Mouse (Mus musculus) spleen, embryonic (tissue): ENCODE measurements around the gene Ubald2.
"Not testable (repeated sequence)": the region's sequence is repeated elsewhere in the genome, so short reads cannot be mapped to it uniquely, and the experiment has no call there.

ENCODE experiments used
- CTCF ChIA-PET: fragments of 350-600 bp; sonication (Branson Sonifier 250); formaldehyde crosslinking; loops from one replicate; lab custom pipeline; 2022; lab: Charles Lee

Gene Ubald2

DNA sequence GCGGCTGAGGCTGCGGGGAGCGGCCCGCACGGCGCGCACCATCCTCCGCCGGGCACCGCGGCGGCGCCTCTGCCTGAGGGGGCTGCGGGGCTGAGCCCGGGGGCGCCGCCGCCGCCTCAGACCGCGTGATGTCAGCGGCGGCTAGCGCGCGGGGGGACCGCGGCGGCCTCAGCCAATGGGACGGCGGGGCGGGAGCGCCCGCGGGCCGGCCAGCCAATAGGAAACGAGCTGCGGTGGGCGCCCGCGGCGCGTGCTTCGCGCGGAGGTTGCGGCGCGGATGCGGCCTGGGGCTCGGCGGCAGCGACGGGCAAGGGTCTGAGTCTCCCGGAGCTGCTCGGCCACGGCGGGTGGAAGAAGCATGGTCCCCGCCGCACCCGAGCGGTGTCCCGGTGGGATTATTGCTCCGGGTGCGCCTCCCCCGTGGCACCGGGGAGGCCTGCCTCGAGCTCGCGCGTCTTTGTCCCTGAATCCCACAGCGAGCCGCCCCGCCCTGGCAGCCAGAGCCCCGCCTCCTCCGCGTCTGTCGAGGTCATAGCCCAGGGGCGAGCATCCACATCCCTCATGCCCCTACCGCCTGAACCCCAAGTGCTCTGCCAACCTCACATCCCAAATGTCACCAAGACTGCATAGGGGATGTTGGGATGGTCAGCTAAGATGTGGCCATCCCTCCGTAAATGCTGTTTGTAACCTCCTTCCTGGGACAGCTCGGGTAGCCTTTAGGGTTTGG is 20.8 kb upstream of the Ubald2 start, which contains the start of gene Rnf157:
Gene Rnf157, minus strand, starts transcription at position 129 of the 727 bp plus-strand sequence.
- CTCF ChIA-PET, result no interaction called here

DNA sequence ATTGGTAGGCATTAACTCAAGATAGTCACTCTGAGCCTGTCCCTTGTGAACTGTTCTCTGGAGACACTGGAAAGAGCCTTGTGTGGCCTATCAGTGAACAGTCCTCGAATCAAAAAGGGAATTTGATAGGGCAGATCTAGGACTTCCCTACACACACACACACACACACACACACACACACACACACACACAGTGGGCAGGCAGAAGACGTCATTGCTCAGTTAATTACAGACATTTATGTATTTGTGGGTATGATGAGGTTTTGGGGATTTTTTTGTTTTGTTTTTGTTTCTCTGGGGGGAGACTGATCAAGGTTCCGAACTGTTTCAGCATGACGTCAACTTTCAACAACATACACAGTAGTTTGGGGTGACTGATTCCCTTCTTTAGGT is 20.3 kb upstream of the Ubald2 start:
- CTCF ChIA-PET, result no interaction called here

DNA sequence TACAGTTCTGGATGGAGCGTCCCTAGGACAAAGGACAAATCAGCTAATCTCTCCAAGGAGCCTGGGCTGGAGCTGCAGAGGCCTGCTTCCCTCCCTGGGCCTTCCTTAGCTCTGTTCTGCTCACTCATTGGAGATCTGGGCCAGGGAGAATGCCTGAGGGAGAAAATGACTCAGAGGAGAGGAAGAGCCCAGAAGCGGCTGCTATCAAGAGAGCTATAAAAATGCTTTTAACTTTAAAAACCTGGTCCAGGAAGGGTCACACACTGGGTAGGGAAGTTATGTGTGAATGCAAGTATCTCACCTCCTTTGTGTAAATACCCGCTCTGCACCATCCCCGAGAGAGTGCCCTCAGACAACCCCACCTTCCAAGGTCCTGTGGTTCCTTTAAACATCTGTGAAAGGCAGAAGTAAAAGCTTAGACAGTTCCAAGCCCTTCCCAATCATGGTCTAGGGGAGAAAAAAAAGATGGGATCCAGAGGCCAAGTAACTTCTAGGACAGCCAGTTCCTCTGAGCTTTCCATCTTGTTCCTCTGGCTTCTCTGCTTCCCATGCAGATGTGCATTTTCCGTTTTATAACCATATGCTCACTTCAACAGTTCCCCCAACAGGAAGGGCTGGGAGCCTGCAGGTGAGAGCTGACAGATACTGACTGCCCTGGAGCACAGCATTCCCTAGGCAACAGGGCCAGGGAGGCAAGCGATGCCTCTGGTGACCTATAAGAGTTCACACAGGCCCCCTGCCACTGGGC is 17.5 kb upstream of the Ubald2 start:
- CTCF ChIA-PET, result interaction anchor here (1.0 kb wide), 2 partner anchors 14 to 21 kb away, joined by 3 read pairs; no protein-coding TSS in a partner anchor

DNA sequence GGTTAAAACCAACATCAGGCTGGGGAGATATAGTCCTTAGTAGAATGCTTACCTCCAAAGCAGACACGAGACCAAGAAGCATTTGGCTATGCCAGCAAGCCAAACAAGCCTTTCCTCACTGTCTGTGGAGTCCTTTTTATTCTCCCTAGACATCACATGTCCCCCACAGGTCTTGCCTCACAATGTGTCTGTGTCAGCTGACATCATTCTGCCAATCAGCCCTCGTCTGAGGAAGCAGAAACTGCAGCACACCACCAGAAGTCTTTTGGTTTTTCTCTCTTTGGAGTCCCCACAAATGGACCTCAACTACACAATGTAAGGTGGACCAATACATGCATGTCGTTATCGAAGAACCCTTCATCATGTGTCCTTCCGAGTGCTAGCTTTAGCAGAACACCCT is 16.8 kb upstream of the Ubald2 start:
- CTCF ChIA-PET, result no interaction called here

DNA sequence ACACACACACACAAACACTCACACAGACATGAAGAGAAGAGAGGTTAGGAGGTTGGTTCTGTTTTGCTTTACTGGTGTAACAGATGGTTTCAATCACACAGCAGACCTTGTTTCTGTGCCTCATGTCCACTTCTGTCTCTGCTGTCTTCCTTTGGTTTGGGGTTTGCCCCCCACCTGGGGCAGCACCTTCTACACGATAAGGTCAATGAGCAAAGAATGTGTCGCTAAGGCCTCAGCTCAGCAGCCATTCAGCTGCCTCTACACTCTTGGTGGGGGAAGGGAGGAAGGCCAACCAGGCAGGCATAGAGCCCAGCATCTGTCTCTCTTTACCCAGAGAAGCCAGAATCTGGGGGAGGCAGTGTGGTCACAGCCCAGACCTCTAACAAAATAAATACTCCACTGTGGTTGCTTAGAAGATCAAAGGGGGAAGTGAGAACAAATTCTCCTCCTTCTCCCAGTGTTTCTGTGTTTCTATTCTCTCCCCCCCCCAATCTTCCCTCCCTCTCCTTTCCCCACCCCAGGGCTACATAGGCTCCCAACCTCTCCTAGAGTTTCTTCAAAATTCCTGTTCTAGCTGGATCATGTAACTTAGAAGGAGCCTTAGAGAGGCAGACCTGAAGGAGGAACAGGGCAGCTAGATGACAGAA is 15.6 kb upstream of the Ubald2 start:
- CTCF ChIA-PET, result no interaction called here

DNA sequence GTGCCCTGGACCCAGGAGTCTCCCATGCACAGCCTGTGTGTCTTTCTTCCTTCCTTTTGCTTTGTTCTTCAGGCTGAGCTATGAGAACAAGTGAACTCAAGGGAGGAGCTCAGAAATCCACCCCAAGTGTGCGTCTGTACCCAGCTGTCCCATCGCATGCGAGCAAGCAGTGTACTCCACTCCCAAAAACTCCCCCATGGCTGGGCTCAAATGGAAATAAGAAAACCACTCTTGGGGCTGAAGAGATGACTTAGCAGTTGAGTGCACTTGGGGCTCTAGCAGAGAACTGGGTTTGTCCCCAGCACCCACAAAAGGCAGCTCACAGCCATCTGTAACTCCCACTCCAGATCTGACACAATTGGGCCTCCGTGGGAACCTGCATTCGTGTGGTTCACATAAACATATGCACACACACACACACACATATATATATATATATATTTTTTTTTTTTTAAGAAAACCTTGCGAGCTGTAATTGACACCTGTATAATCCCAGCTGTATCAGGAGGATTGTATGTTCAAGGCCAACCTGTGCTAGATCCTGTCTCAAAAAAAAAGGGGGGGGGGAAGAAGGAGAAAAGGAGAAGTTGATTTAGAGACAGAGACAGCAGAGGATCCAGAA is 14.9 kb upstream of the Ubald2 start:
- CTCF ChIA-PET, result interaction anchor here (0.6 kb wide), 1 partner anchor 1215 kb away, joined by 3 read pairs; no protein-coding TSS in a partner anchor

DNA sequence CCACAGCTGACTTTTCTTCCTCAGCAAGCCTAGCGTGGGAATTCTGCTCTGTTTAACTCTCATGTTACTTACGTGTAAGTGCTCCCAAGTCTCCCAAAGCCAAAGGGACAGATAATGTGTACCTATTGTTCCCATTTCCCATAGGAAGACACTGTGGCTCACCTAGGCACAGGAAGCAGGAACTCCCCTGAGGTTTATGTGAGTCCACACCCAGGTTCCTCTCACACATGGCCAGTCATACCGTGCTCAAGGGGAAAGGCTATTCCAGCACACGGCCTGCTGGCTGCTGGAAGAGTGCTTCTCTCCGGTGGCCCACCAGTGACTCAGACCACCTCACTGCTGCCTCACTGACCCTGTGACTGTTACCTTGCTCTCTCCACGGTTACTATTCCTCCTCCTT is 12.8 kb upstream of the Ubald2 start:
- CTCF ChIA-PET, result no interaction called here

DNA sequence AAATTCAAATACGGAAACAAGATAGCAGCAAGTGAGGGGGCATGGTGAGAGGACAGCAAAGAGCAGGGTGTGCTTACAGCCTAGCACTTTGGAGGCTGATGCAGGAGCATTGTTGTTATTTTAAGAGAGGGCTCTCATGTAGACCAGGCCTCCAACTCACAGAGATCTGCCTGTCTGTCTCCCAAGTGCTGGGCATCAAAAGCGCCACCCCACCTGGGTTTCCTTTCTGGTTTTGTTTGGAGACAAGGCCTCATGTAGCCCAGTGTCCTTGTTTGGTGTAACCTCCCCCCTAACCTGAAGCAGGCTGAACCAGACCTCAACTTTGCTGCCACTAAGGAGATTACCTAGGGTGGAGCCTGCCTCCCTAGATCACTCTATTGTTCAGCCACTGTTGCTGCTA is 11.3 kb upstream of the Ubald2 start:
- CTCF ChIA-PET, result interaction anchor here (1.2 kb wide), 1 partner anchor 16 kb away, joined by 3 read pairs; no protein-coding TSS in a partner anchor

DNA sequence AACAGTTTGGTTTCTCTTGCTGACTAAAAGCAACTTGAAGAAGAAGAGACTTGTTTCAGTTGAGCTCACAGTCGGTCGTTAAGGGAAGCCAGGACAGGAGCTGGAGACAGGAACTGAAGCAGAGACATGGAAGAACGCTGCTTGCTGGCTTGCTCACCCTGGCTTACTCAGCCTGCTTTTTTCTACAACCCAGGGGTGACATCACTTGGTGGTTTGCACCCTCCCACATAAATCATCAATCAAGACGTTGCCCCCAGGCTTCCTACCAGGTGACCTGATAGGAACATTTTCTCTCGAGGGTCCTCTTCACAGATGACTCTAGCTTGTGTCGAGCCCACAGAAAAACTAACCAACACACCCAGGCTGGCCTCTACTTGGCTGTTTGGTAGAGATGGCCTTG is 10.7 kb upstream of the Ubald2 start:
- CTCF ChIA-PET, result interaction anchor here (1.2 kb wide), 1 partner anchor 17 kb away, joined by 3 read pairs; no protein-coding TSS in a partner anchor

DNA sequence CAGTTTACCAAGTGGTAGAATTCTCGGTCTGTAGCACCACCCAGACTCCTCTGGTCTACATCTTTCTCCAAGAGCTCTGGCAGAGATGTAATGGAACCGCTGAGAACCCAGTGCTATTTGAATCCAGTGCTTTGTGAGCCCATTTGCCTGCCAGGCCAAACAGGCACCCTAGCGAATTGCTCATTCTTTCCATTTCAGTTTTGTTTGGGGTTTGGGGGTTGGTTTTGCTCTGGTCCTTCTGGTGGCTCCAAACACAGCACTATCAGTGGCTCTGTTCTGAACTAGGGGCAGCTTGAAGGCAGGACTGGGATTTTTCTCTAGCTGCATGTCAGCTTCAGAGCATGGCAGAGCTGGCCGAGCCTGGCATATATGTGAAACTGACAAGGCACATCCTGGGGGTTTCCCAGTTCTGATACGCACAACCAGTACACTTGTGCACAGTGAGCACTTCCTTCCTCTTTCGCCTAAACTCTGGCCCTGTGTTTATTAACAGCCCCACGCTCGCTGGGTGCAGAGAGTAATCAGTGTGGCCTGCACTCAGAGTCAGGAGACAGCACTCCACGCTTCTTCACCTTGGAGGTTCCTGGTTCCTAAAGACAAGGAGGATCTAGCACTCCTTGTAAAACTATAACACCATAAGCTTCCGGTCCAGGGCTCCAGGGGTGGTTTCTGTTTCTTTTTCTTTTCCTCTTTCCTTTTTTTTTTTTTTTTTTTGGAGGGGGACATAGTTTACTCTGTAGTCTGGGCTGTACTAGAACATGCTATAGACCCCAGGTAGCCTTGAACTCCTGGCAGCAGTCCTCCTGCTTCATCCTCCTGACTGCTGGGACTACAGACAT is 9.9 kb upstream of the Ubald2 start:
- CTCF ChIA-PET, result interaction anchor here (0.6 kb wide), 1 partner anchor 675 kb away, joined by 3 read pairs; no protein-coding TSS in a partner anchor

DNA sequence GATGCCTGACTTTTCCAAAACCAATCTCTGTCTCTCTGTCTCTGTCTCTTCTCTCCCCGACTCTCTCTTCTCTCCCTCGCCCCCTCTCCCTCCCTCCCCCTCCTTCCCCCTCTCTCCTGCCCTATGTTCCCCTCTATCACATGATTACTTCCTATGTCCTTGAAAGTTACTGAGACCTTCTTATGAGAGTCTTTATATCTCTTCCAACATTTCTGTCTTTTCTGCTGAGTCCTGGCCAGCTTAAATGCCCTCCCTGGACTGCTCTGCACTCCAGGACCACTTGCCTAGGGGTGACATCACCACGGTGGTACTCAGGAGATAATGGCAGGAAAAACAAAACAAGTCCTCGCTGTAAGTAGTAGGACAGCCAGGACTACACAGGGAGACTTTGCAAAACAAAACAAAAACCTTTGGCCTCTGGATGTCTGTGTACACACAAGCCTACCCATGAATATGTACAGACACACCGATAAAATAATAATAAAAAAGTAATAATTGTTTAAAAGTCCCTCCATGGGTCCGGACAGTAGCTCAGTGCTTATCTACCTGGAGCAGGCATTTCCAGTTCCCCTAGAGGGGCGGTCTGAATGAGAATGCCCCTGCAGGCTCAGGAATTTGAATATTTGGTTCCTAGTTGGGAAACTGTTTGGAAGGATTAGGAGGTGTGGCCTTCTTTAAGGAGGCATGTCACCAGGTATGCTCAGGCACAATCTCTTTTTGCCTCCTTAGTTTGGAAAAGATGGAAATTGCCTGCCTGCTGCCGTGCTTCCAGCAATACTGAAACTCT is 9.1 kb upstream of the Ubald2 start:
- CTCF ChIA-PET, result interaction anchor here (0.7 to 1.0 kb wide), 2 partner anchors 9 to 196 kb away, joined by 3 to 17 read pairs; no protein-coding TSS in a partner anchor

DNA sequence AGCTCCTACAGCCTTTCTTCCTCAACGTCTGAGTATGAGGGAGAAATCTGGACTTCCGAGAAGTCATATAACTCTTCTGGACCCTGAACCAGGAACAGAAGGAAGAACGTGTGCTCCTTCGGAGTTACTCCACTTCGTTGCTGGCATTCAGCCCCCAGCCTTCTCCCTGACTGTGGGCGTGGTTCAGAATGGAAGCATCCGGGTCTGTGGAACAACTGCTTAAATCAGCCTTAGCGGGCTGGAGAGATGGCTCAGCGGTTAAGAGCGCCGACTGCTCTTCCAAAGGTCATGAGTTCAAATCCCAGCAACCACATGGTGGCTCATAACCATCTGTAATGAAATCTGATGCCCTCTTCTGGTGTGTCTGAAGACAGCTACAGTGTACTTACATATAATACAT is 7.6 kb upstream of the Ubald2 start:
- CTCF ChIA-PET, result not testable (repeated sequence)

DNA sequence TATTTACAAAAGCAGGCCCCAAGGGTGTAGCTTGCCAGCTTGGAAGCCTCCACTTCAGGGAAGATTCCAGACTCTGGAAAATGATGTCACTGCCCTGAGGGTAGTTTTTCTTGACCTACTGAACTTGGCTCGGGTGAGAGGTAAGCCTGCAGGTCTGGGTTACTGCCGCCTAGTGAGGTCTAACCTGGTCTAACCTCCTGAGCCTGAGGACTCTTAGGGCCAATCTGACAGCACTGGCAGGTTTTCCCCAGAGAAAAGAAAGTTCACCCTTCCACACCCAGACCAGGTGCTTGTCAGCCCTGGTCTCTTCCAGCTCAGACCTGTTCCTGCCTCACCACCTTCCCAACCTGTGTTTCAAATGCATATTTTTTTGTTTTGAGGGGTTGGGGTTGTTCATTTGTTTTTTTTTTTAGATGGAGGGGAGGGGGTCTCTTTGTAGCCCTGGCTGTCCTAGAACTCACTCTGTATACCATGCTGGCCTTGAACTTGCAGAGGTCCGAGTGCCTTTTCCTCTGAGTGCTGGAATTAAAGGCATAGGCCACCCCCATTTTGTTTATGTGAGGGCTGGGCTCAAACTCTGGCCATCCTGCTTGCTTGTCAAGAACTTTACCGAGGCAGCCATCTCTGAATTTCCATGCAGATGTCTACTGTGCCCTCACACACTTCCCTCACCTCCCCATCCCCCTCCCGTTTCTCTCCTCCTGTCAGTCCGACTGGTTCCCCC is 6.9 kb upstream of the Ubald2 start:
- CTCF ChIA-PET, result no interaction called here

DNA sequence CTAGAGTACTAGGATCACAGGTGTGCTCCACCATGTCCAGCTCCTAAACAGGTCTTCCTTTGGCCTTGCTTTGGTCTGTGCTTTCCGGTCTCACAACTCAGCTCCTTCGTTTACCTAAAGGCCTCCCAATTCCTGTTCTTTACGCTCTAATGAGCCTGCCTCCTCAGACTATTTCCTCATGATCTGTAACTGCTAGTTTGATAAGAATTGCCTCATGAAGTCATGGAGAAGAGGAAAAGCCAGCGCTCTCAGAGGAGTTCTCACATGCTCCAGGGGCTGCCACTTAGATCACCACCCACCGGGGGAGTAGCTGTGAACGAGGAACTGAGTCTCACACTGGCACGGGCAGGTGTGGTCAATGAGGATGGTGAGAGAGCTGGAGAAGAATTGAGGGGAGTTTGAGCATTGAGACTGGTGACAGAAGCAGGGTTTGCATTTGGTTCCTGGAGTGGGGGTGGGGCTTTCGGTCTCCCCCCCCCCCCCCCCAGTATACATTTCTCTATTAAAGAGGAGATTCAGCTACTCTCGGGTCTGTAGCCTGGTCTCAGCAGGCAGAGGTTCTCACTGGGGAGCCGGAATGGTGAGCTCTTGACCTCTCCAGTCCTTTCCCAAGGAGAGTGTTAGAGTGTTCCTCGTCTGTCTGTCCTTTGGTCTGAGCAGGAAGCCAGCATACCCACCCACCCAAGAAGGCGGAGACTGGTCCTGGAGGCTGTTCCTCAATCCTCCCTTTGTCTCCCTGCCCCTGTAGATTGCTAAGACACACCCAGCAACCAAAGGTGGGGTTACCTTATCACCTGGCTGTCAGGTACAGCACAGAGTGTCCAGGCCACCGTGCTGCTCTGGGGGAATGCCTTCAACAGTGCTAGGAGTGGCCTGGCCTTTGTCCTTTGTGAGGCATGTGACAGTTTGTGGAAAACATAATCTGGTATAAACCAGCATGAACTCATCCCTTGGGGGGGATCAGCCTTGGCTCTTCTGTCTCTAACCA is 4.7 kb upstream of the Ubald2 start:
- CTCF ChIA-PET, result no interaction called here

DNA sequence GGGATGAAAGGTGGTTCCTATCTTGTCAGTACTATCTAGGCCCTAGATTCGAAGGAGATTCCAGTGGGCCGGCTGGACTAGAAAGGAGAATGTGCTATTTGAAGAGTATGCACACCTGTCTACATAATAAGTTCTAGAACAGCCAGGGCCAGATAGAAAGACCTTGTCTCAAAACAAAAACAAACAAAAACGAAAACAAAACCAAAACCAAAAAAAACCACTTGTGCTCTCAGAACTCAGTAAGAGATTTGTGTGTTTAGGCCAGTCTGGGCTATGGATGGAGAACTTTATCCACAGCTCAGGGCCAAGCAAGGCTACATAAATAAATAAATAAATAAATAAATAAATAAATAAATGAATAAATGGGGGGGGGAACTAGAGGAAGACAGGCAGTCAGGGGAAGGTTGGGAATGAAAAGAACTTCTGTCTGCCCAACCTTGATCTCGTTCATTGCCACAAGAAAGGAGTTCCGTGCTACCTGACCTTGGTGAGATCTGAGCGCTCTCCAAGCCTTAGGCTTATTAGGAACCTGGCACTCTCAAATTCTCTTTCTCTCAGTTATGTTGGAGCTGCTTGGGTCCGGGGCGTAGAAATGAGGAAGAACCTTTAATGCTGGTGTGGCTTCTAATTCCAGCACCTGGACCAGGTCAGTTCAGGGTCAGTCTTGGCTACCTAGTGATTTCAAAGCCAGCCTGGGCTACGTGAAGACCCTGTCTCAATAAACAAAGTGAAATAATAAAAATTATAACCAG is 3.9 kb upstream of the Ubald2 start:
- CTCF ChIA-PET, result interaction anchor here (0.6 kb wide), 1 partner anchor 418 kb away, joined by 3 read pairs; no protein-coding TSS in a partner anchor

DNA sequence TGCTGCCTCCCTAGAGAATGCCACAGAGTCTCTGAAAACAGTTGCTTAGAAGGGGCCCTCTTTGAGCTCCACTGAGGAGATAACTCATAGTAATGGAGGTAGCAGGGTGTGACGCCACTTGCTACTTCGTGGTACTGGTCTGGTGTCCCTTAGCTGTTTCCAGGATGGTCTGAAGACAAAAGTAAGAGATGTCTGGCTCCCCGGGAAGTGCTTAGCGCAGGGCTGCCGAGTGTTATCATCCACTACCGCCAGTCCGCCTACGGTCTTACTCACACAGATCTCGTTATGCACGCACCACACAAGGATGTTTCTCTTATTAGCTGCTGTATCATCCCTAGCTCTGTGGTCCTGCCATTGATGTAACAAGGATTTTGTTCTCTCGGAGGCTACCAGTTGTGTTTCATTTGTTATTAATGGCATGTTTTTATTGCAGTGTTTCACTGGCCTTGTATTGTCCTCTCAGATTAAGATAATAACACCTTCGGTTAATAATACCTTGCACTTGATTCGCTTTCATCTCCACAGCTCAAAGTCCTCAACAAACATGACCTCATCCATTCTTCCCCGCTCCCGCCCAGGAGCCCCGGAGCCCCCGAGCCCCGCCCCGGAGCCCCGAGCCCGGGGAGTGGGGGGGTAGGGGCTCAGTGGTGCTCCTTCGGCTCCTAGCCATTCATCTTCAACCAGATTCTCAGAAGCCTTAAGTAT is 3.0 kb upstream of the Ubald2 start:
- CTCF ChIA-PET, result no interaction called here
